Mouse (Mus musculus): ENCODE data around the gene Uvssa. TPM values are rescaled to one million over a fixed set of nuclear protein-coding genes. Genes with fewer than 3 reads are reported as not detected.
A peak's percentile ranks its signal among the peaks of the same experiment; 100 is the strongest.
"Not testable (repeated sequence)": the region's sequence is repeated elsewhere in the genome, so short reads cannot be mapped to it uniquely, and the experiment has no call there.

Uvssa gene
- total RNA-seq (2021) = 1 to 10 TPM; 2.6 to 2.9 TPM
- long read RNA-seq, experiment 1 = 0 reads
- long read RNA-seq, experiment 2, partial matches to known transcripts = 0 of 2 reads
- long read RNA-seq, experiment 2, other reads (novel, unspliced or antisense) = 2 of 2 reads

DNA sequence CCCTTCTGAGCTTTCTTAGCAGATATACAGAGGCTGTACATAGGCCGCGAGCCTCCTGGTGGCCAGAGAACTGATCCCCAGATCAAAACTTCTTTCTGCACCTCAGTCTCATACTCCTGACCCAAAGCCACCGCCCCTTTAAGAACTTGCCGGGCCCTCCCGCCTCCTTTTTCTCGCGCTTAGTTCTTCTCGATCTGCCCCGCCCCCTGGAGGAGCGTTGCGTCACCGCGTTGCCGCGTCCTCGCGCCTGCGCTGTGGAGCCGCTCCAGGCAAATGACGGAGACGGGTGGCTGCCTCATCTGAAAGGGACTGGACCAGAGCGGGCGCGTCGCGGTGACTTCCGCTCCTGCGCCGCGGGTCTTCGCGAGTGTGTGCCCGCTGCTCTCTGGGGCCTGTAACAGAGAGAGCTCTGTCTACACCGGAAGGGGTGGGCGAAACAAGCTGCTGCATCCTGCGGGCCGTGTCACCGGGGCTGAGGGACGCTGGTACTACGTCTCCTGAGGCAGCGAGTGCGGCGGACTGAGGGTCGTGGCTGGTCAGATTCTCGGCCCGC is at the start of gene Uvssa:
Gene Uvssa, plus strand, starts transcription at position 248 of the 553 bp plus-strand sequence.
- DNase-seq (ENCODE audit: low spot score) = peak; percentile 99

DNA sequence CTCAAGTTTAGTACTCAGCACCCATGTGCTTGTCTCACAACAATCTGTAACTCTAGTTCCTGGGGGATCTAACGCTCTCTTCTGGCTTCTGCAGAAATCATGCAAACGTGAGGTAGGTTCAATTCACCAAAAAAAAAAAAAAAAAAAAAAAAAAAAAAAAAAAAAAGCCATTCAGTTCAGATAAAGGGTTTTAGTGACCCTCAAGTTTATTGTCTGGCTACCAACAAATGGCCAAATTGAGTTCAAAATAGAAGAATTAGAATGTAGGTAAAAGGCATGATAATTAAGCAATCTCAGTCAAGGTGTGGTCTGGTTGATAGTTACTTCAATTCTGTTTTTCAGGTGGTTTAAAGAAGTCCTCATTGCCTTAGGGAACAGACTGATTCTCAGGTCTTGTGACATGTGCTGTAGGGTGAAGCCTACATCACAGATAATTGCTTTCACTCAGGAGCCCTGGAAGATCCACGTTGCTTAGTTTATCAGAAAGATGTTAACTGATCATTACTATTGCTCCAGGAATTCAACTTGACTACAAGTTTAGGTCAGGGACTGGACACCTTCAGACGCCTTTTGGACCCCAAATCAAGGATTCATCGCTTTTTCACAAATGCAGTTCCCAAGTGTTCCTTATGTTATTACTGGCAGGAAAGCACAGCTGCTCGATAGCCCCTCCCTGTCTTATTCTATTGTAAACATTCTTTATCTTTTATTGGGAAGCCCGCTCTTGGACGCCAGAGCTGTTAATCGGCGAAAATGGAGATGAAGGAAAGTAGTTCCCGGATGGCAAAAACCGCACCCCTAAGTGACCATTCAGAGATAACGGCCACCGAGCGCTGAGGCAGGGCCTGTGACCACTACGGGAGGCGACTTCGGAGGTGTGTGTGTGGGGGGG is 43.7 kb upstream of the Uvssa start:
- no peak for DNase-seq (ENCODE audit: low spot score)

DNA sequence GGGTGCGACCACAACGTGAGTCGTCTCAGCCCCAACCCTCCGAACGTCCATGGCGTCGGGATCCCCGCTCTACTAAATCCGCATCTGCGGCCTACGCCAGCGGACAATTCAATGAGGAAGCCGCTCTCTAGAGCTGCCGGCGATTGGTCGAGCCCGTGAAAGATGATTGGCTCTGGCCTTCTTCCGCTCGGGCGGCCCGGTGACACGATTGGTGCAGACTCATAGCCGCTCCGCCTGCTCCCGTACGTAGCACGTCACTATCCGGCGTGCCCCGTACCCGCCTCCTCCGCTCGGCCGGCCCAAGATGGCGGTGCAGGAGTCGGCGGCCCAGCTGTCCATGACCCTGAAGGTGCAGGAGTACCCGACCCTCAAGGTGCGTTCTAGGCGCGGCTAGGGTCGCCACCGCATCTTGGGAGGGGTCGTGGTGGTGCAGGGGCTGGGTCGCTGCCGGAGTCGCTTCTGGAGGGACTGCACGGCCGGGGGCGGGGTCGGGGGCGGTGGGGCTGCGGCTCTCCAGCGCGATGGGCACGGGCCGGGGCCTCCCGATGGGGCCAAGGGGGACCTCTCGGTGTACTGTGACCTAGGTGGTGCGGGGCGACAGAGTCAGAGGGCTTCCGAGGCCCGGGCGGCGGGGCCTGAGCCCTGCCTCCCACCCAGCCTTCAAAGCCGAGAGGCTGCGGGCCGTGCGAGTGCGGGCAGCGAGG is 42.9 kb upstream of the Uvssa start, which contains the start of gene Maea:
Gene Maea, plus strand, starts transcription at position 237 of the 704 bp plus-strand sequence.
- DNase-seq (ENCODE audit: low spot score) = peak; percentile 96

GRCm38 (mm10) chr5:33335977-33336360 is 42.4 kb upstream of the Uvssa start:
- peak; percentile 12 for DNase-seq (ENCODE audit: low spot score)

GRCm38 (mm10) chr5:33337206-33337605 is 41.1 kb upstream of the Uvssa start:
- DNase-seq (ENCODE audit: low spot score) = no peak

DNA sequence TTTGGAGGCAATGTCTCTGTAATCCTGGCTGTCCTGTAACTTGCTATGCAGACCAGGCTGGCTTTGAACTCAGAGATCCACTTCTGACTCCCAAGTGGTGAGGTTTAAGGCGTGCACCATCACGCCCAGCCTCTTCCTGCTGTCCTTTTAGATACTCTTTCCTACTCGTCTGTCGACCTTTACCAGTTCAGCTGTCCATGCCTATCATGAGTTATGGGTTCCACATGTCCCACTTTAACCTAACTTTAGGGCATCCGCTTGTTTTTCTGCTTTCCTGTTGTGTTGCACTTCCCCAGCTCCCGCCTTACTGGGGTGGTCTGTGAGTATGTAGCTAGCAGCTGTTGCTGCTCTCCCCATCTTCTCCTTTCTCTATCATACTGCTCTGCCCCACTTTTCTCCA is 37.2 kb upstream of the Uvssa start:
- no peak for DNase-seq (ENCODE audit: low spot score)

DNA sequence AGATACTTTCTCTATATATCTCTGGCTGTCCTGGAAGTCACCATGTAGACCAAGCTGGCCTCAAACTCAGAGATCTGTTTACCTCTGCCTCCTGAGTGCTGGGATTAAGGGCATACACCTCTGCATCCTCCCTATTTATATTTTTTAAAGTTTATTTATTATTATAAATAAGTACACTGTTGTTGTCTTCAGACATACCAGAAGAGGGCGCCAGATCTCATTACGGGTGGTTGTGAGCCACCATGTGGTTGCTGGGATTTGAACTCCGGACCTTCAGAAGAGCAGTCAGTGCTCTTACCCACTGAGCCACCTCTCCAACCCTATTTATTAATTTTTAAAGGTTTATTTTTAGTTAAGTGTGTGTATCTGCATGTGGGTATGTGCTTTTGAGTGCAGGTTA is 36.1 kb upstream of the Uvssa start:
- not testable (repeated sequence) for DNase-seq (ENCODE audit: low spot score)

DNA sequence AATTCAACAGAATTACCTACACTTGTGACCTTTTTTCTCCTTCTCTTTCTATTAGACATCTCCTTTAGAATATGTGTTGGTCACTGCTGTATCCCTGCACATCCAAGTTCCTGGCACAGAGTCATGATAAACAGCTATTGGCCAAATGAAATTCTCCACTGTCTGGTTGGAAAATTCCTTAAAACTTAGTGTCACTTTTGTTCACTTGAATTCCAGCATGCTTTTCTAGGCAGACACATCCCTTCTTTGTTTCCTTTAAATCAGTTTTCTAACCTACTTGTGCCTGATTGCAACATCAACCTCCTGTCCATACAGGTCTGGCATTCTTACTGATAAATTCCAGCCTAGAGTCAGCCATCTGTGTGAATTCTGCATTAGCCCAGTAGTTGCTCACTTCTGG is 35.5 kb upstream of the Uvssa start:
- no peak for DNase-seq (ENCODE audit: low spot score)

- no peak for DNase-seq (ENCODE audit: low spot score)
Measured at GRCm38 (mm10) chr5:33343571-33343970, 34.8 kb upstream of the Uvssa start.

DNA sequence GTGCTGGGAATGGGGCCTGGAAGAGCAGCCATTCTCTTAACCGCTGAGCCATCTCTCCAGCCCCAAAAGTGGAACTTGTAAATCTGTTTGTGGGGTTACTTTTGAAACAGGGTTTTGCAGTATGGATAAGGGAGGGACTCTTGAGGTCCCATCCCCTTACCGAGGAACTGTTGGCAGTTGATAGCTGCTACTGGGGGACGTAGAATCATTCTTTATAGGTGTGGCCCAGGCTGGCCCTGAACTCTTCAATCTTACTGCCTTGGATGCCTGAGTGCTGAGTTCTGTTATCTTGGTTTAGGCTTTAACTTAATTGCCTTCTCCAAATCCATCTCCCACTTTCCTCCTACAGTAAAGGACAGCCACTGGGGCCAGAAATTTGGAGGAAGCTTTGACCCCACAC is 34.3 kb upstream of the Uvssa start:
- no peak for DNase-seq (ENCODE audit: low spot score)

GRCm38 (mm10) chr5:33347620-33348019 is 30.7 kb upstream of the Uvssa start:
- no peak for DNase-seq (ENCODE audit: low spot score)

DNA sequence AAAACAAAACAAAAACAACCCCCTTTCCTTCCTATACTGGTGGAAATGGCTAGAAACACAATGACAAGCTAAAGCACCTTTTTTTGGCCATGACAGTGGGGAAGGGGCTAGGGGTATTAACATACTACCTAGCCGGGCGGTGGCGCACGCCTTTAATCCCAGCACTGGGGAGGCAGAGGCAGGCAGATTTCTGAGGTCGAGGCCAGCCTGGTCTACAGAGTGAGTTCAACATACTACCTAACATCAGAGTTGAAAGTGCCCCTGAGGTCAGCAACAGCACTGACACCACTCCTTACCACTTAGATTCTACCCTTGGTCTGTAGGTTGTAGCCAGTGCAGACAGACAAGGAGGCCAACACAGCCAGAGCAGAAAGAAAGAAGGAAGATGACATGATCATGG is 29.1 kb upstream of the Uvssa start:
- no peak for DNase-seq (ENCODE audit: low spot score)

DNA sequence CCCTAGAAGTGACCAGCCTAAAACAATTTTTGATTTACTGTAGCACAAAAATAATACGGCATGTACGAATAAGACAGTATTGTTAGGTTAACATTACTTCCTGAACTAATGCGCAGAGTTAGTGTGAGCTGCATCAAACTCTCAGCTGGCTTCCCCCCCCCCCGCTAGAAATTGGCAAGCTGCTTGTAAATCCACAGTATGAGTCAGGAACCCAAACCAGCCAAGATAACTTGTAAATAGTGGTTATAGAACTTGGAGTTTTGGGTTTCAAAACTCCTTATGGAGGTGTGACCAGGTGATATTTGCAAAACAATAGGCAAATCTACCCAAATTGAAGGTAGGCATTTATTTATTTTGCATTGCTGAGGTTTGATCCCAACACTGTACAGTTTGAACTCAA is 28.6 kb upstream of the Uvssa start:
- DNase-seq (ENCODE audit: low spot score) = no peak

GRCm38 (mm10) chr5:33351556-33352272 is 26.6 kb upstream of the Uvssa start:
- no peak for DNase-seq (ENCODE audit: low spot score)

DNA sequence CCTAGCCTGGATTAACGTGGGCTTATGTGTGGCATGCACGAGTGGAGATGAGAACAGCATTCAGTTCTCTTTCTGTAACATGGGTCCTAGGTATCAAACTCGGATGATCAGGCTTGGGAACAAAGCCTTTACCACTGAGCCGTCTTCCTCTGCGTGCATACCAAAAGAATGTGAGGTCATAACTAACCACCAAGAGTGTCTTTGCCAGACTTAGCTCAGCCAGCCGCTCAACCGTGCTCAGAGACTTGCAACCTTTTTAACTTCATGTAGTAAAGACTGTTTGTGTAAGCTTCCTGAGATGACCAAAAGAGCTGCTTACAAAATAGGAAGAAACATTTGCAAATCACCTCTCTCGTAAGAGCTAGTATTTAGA is 26.1 kb upstream of the Uvssa start:
- no peak for DNase-seq (ENCODE audit: low spot score)

DNA sequence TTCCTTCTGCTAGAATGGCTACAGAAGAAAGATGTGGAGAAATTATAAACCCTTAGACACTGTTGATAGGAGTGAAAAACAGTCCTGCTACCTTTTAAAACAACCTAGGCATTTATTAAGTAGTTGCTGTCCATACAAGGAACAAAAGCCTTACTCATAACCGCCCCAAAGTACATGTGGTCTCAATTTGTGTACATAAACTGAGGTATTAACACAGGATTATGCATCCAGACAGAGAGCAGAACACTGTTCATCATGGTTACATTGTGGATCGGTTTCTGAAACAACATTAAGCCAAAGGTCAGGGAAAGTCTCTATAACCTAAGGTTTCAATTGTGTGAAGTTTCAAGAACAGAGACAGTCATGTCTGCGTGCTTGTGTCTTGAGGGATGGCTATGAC is 25.3 kb upstream of the Uvssa start:
- no peak for DNase-seq (ENCODE audit: low spot score)

DNA sequence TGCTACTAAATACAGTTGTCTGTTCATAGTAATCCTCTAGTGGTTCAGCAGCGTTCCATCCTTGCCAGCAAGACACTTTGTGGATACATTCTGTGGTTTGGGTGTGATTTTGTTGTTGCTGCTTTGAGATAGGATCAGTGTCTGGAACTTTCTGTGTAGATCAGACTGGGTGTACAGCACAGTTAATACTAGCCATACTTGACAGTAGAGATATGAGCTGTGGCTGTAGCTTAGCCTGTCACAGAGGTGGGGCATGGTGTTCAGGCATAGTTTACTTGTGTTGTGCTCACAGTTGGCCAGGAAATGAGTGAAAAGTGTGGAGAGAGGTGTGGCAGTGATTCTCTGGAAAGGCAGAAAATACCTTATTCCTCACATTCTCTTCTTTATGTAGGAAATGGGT is 20.9 kb upstream of the Uvssa start:
- no peak for DNase-seq (ENCODE audit: low spot score)

GRCm38 (mm10) chr5:33358467-33358866 is 19.9 kb upstream of the Uvssa start:
- peak; percentile 20 for DNase-seq (ENCODE audit: low spot score)

DNA sequence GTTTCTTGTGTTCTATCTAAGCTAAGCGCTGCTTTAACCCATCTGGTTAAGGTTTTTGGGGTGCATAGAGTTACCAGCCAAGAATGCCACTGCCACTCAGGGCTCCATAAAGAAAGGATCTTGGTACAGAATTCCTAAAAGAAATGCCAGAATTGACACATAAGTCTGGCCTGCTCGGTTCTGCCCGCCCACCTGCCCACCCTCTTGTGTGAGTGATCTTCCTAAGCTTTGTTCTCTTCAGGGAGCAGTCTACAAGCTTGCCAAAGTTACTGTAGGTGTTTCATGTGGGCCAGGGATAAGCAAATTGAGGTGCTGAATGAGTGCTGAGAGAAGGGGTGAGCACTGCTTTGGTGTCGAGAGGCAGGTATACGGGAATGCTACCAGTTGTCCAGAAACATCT is 15.1 kb upstream of the Uvssa start:
- no peak for DNase-seq (ENCODE audit: low spot score)

GRCm38 (mm10) chr5:33368651-33369050 is 9.7 kb upstream of the Uvssa start:
- no peak for DNase-seq (ENCODE audit: low spot score)

DNA sequence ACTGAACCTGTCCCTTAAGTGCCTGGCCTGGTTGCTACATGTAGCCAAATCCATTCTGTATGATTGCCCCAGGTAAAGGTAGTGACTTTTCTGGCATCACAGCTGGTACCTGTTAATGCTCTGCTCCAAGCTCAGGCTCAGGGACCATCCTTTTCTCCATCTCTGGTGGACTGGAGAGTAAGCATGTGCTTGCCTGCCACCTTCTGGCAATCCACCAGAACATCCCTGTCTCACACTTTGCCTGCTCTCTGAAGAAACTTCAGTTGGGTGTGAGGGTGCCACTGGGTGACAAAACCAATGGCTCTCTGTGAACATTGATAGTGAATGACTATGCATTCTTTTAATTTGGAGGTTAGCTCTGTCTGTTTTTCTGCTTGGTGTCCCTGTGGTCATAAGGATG is 7.2 kb upstream of the Uvssa start:
- DNase-seq (ENCODE audit: low spot score) = no peak

DNA sequence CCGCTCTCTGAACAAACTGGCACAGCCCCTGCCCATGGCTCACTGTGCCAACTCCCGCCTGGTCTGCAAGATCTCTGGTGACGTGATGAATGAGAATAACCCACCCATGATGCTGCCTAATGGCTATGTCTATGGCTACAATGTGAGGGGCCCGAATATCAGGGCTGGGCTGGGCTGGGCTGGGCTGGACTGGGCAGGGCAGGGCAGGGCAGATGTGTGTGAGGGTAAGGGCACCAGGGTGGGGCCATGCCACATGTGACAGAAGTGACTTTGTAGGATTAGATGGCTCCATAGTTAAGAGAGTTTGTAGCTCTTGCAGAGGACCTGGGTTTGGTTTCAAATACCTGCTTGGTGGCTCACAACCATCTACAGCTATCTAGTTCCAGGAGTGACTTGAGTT is 6.7 kb upstream of the Uvssa start:
- DNase-seq (ENCODE audit: low spot score) = no peak

Measured in gastrocnemius, adult 18-20 months (tissue).